8 mouse cellular contexts compared by ENCODE assay signal in the genomic region with DNA sequence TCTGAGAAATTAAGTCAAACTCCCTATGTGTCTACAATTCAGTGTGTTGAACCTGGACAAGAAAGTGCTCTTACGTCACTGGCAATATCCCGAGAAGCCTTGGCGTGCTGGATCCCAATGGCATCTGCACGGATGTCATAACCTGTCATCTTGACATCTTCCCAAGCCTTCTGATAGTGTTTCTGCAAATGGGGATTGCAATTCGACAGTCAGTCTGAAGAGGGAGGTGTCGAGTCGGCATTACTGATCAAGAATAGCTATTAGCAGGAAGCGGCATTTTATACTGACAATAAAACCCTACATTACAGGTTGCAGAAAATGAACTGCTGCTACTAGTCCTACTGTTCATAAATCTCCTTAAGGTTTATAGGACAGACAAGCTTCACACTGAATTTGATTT.
DNase-seq lines count a peak whose midpoint lies in the region; ATAC-seq and TF ChIP-seq lines count a peak whose summit lies in the region.

No protein-coding gene starts in this region.

- no peak for TF ChIP-seq POLR2A in thymus, adult 2 months (IDR thresholded peaks at IDR 0.05; ENCODE audit: control insufficient read depth, extremely low read depth, insufficient read depth, low read length, poor library complexity)

- no peaks in the 10 kb centered on the region for H3K27me3 ChIP-seq in thymus, adult 2 months (ENCODE audit: control insufficient read depth, insufficient read depth, low read length)
- no peaks in the 10 kb centered on the region for H3K27me3 ChIP-seq in liver, embryonic 13.5 days

- H3K27ac ChIP-seq in gastrocnemius, adult 2 months, result peak overlapping the region; percentile 16; the same call in 1 of the 2 replicates
- no peak overlapping the region for H3K27ac ChIP-seq in thymus, adult 2 months (ENCODE audit: control insufficient read depth, insufficient read depth, low read length)
- H3K27ac ChIP-seq in liver, embryonic 13.5 days, result no peak overlapping the region

- no peaks in the 10 kb centered on the region for H3K9me3 ChIP-seq in liver, embryonic 13.5 days (replicated peaks)

- no peak overlapping the region for H3K4me3 ChIP-seq in gastrocnemius, adult 2 months
- no peak overlapping the region for H3K4me3 ChIP-seq in thymus, adult 2 months (ENCODE audit: control insufficient read depth, insufficient read depth, low read length)
- no peak overlapping the region for H3K4me3 ChIP-seq in liver, embryonic 13.5 days (replicated peaks)

- no peak overlapping the region for H3K4me2 ChIP-seq in liver, embryonic 13.5 days

- TF ChIP-seq CTCF in gastrocnemius, adult 2 months (IDR thresholded peaks at IDR 0.05), result peak; percentile 66
- no peak for TF ChIP-seq CTCF in thymus, adult 2 months (IDR thresholded peaks at IDR 0.05; ENCODE audit: borderline replicate concordance, control insufficient read depth, extremely low read depth, insufficient read depth, low read length, poor library complexity)

- DNase-seq in gastrocnemius, adult 2 months, result peak; percentile 46
- DNase-seq in gastrocnemius, postnatal 36 days, result no peak
- DNase-seq in thymus, adult 2 months, result peak; percentile 28
- DNase-seq in thymus, adult 18-20 months, result no peak
- peak; percentile 24 for DNase-seq in embryo, embryonic 11.5 days (ENCODE audit: low read depth, low spot score)
- peak; percentile 5 for DNase-seq in liver, embryonic 13.5 days
- no peak for DNase-seq in right cerebral cortex, postnatal 10 days (ENCODE audit: low spot score in 2 of 2)
- DNase-seq in spleen, adult 12 weeks (ENCODE audit: low spot score), result no peak

- no peak for ATAC-seq in liver, embryonic 13.5 days (ENCODE audit: low read depth)

- 36% methylated on average over 8 of the region's 8 CpGs for WGBS in thymus, adult 2 months
- WGBS in liver, embryonic 13.5 days (ENCODE audit: insufficient replicate concordance), result 36% methylated on average over 8 of the region's 8 CpGs

- no peaks in the 10 kb centered on the region for H3K4me1 ChIP-seq in thymus, adult 2 months (replicated peaks; ENCODE audit: control insufficient read depth, insufficient read depth, low read length)
- no peaks in the 10 kb centered on the region for H3K4me1 ChIP-seq in liver, embryonic 13.5 days (replicated peaks)

- H3K36me3 ChIP-seq in thymus, adult 2 months (ENCODE audit: control insufficient read depth, insufficient read depth, low read length), result no peaks in the 10 kb centered on the region
- H3K36me3 ChIP-seq in liver, embryonic 13.5 days, result no peaks in the 10 kb centered on the region

- intact Hi-C loops in gastrocnemius, adult 2 months (cut with DNase I), result loop anchor here (10.0 kb wide), 1 partner anchor 385 kb away; no protein-coding TSS in a partner anchor
- intact Hi-C loops in gastrocnemius, postnatal 36 days (cut with DNase I), result no loop called here

- H3K9ac ChIP-seq in liver, embryonic 13.5 days, result no peak overlapping the region

Comparison
In these comparisons a context has a peak if more than half of its experiments do, and no peak if none do; other contexts are left out.
1. DNase-seq: peak in gastrocnemius, adult 2 months (single experiment), thymus, adult 2 months (single experiment), embryo, embryonic 11.5 days (single experiment) and liver, embryonic 13.5 days (single experiment); none in gastrocnemius, postnatal 36 days (0 of 2), thymus, adult 18-20 months (0 of 2), right cerebral cortex, postnatal 10 days (0 of 2) and spleen, adult 12 weeks (single experiment).